Mouse (Mus musculus) heart, postnatal 4 days (tissue): ENCODE measurements at regions not wholly inside any gene's neighbourhood (a gene's known extent, or its start where the extent isn't known, plus 50 kb on each side); places are given as distances from the start of the nearest gene placed in this dataset.
"Not testable (repeated sequence)": the region's sequence is repeated elsewhere in the genome, so short reads cannot be mapped to it uniquely, and the experiment has no call there.

Source experiments
- DNase-seq: peaks from one replicate; pipeline ENCODE4 v3.0.0; 2021

GRCm38 (mm10) chr2:181930037-181930436 is 60.9 kb upstream of the Gm14496 start:
- DNase-seq: no peak

GRCm38 (mm10) chr2:181930538-181930937 is 60.4 kb upstream of the Gm14496 start:
- DNase-seq: not testable (repeated sequence)

- DNase-seq: peak; percentile 60
Measured at GRCm38 (mm10) chr2:181931077-181931815, 59.7 kb upstream of the Gm14496 start.

- no peak for DNase-seq
Measured at GRCm38 (mm10) chr2:181931918-181932605, 58.9 kb upstream of the Gm14496 start.
